Mouse (Mus musculus): ENCODE measurements around the gene Trim3. TPM values are rescaled to one million over a fixed set of nuclear protein-coding genes. Genes with fewer than 3 reads are reported as not detected.

The Trim3 gene
- 100 to 1,000 TPM in 20 of 26 experiments, 10 to 100 TPM in 6; 66.5 to 241 (median 129) TPM for total RNA-seq (2018; cell fraction: chromatin; rRNA removed)
- 10 to 100 TPM; 11.6 to 25.1 (median 16.3) TPM for total RNA-seq (2018; cell fraction: cytosol; rRNA removed)
- 100 to 1,000 TPM in 10 of 26 experiments, 10 to 100 TPM in 16; 33.8 to 220 (median 87.2) TPM for total RNA-seq (2018; cell fraction: nucleus; rRNA removed)
- 15.2 to 30.8 TPM (median 17.8 TPM) in 3 replicates for polyA plus RNA-seq (2018)

DNA sequence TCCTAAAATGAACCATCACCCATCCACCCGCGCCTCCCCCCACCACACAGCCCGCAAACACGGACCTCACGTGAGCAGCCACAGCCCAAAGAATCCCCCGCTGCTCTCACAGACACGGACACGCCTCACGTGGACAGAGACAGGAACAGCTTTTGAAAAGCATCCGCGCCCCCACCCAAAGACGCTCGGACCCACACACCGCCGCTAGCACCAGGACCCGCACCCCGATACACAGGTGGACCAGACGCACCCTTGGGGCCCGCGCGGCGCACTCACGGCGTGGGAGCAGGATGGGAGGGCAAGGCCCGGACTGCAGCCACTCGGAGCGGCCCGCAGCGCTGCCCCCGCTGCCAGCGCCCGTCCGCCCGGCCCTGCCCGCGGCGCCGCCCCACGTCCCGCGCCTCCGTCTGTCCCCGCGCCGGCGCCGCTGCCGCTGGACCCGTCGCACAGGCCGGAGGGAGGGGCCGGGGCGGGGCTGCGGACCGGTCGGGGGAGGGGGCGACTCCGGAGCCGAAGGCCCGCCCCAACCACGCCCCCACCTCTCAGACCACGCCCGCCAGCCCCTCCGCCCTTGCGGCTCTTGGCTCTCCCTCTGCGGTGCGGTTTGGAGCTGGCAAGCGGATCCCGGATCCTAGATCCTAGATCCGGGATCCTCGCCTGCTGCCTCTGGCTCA is at the start of gene Trim3:
Gene Trim3, minus strand, starts transcription at position 445 of the 674 bp plus-strand sequence.
- H3K79me2 ChIP-seq (ENCODE audit: inconsistent target): peaks cover 34% of the 10 kb centered on the region
- H3K27ac ChIP-seq: 0 out of 2 replicates have a peak within 1 kb of the TSS, but pooled peaks have one; percentile 17
- peak within 1 kb of the TSS; percentile 63 for H3K4me3 ChIP-seq (ENCODE audit: inconsistent target)
- peaks cover 11% of the 10 kb centered on the region for H3K36me3 ChIP-seq (ENCODE audit: inconsistent target)
- WGBS (ENCODE audit: missing documents): 1% methylated on average over 59 of the region's 71 CpGs

DNA sequence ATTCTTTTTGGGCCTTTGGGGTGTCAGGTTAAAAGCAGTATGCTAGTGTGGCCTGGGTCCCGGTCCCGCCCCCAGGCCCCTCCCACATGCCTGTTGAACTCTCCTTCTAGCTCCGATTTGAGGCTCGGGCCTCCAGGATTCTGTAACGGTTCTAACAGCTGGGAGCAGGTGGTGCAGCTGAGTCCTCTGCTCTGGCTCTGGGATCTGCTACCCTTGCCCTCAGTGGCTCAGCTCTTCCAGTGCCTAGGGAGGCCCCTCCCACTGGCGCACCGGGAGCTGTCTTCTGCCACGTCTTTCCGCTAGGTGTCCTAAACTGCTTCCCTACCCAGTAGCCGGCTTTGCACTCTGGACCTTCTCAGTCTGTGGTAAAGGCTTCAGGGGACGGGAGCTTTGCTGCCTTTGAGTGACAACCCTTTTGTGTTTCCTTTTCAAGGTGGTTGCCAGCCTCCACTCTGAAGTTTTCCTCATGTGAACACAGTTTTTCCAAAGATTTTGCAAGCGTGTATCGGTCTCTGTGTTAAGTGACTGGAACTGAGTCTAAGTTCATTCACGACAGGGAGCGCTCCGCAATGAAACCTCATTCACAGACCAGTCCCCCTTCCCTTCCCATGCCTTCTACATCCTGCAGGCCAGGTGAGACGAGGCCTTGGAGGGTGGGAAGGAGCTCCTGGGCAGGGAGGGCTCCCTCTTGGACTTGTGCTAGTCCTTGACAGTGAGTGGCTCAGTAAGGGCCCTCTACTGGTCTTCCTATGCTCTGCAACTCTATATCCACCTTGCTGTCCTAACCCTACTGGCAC is 17.5 kb upstream of the Trim3 start, which contains the start of gene Dnhd1:
Gene Dnhd1, plus strand, starts transcription at position 189 of the 797 bp plus-strand sequence.
- 2% methylated on average over 17 of the region's 17 CpGs for WGBS (ENCODE audit: missing documents)
- H3K36me3 ChIP-seq (ENCODE audit: inconsistent target): 0 out of 2 replicates have a peak, but pooled peaks cover 2% of the 10 kb centered on the region
- H3K79me2 ChIP-seq (ENCODE audit: inconsistent target): no peaks in the 10 kb centered on the region
- H3K27ac ChIP-seq: no peak within 1 kb of the TSS
- H3K4me3 ChIP-seq (ENCODE audit: inconsistent target): peak within 1 kb of the TSS; percentile 22

DNA sequence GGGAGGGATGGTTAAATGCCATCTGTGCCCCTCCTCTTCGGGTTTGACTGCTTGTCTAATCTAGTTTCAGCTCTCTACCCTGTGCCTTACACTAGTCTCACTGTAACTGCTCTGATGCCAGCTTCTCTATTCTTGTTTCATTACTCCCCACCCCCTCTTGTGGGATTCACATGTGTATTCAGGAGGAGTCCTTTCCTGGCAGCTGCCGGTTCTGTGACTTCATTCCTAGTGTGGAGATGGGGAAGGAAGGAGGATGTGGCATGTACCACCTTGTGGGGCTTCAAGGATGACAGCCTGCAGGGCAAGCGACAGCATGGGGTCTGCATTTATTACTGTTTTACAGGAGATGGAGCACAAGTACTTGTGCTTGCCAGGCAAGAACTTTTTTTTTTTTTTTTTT is 8.6 kb upstream of the Trim3 start:
- Histone ChIP-seq H3K4me3 (ENCODE audit: inconsistent target) (peak overlapping the region; percentile 69; the same call in 1 of the 2 replicates), H3K79me2 (ENCODE audit: inconsistent target) (peaks cover 30% of the 10 kb centered on the region; the same call in 1 of the 2 replicates), H3K27ac (peak overlapping the region; percentile 93), H3K36me3 (ENCODE audit: inconsistent target) (peaks cover 30% of the 10 kb centered on the region)
- 28% methylated on average over 3 of the region's 3 CpGs for WGBS (ENCODE audit: missing documents)

DNA sequence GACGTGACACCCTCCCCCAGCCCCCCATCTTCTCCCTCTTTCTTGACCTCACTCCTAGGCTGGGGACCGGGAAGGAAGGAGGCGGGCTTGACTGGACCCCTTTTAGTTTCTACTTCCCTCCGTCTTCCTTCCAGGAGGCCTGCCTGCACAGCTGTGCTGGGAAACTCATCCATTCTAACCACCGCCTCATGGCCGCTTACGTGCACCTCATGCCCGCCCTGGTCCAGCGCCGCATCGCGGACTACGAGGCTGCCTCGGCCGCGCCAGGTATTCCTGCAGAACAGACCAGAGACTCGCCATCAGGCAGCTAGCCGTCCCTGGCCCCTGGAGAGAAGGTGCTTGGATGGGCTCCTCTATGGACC is 7.5 kb upstream of the Trim3 start:
- WGBS (ENCODE audit: missing documents): 2% methylated on average over 17 of the region's 18 CpGs
- Histone ChIP-seq H3K27ac (peak overlapping the region; percentile 93), H3K4me3 (ENCODE audit: inconsistent target) (peak overlapping the region; percentile 69), H3K79me2 (ENCODE audit: inconsistent target) (peaks cover 30% of the 10 kb centered on the region; the same call in 1 of the 2 replicates), H3K36me3 (ENCODE audit: inconsistent target) (peaks cover 33% of the 10 kb centered on the region)

DNA sequence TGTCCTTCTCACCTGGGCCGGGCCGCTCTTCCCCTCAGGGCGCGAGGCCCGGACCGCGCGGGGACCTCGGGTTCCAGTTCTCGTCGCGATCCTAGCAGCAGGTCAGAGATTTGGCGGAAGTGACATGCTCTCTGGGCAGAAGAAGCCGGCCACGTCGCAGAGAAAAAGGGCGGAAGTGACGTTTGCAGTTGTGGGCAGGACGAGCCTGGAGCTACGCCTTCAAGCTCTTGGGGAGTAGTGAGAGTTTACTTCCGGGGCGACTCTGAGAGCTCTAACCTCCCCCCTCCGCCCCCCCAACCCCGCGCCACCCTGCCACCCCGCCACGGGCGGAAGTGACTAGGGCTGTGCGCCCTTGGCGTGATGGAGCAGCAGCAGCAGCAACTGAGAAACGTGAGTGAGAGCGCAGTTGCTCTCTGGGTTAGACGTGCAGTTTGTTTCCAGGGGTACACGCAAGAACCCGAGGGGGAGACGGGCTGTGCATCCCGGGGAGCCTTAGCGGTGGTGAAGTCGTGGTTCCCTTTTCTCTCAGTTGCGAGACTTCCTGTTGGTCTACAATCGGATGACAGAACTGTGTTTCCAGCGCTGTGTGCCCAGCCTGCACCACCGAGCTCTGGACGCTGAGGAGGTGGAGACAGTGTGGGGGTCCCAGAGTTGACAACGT is 7.0 kb upstream of the Trim3 start, which contains the start of the genes Arfip2 and Gm45799:
Gene Arfip2, minus strand, starts transcription at position 184 of the 661 bp plus-strand sequence.
Gene Gm45799, plus strand, starts transcription at position 320 of the 661 bp plus-strand sequence.
- Histone ChIP-seq H3K36me3 (ENCODE audit: inconsistent target) (peaks cover 28% of the 10 kb centered on the region), H3K79me2 (ENCODE audit: inconsistent target) (peaks cover 30% of the 10 kb centered on the region; the same call in 1 of the 2 replicates), H3K27ac (peak within 1 kb of the TSS; percentile 93), H3K4me3 (ENCODE audit: inconsistent target) (peak within 1 kb of the TSS; percentile 69)
- under 1% methylated on average over 44 of the region's 45 CpGs for WGBS (ENCODE audit: missing documents)

DNA sequence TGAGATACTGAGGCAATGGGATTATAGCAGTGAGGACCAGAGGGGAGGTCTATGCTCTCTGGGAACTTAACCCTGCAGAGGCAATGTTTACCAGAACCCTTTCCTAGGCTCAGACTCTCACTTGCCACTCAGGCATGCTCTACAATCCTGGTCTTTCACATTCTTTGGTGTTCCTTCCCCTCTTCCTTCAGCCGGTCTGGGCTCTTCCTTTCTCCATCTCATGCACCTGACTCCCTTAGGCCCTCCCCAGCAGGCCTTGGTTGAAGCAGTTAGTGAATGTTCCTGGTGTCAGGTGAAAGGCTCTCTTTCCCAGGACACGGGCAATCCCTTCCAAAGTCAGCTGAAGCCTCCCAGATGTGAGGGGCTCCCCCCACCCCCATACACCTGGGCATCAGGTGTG is 6.4 kb upstream of the Trim3 start, which contains the start of gene Timm10b:
Gene Timm10b, plus strand, starts transcription at position 301 of the 400 bp plus-strand sequence.
- WGBS (ENCODE audit: missing documents): 0% methylated on average over 2 of the region's 2 CpGs
- Histone ChIP-seq H3K27ac (peak within 1 kb of the TSS; percentile 93), H3K36me3 (ENCODE audit: inconsistent target) (peaks cover 22% of the 10 kb centered on the region), H3K79me2 (ENCODE audit: inconsistent target) (peaks cover 30% of the 10 kb centered on the region; the same call in 1 of the 2 replicates), H3K4me3 (ENCODE audit: inconsistent target) (peak within 1 kb of the TSS; percentile 69)

DNA sequence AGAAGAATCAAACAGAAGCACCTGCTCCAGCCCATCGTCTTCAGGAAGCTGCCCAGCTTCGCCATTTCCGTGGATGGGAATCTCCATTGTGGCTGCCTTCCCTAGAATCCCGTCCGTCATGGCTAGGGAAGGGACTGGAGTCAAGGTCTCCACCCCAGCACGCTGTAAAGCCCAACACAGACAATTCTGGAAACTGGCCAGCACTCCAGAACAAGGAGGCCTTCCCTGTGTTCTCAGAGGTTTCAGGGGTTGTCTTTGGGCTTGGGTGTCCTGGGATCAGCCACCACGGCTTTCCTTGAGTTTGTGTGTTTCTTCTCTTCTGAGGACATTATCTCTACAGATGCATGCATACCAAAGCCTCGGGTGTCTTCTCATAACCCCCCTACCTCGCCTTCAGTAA is 5.9 kb upstream of the Trim3 start:
- peaks cover 19% of the 10 kb centered on the region for H3K36me3 ChIP-seq (ENCODE audit: inconsistent target)
- peaks cover 30% of the 10 kb centered on the region; the same call in 1 of the 2 replicates for H3K79me2 ChIP-seq (ENCODE audit: inconsistent target)
- peak overlapping the region; percentile 69 for H3K4me3 ChIP-seq (ENCODE audit: inconsistent target)
- 90% methylated on average over 9 of the region's 9 CpGs for WGBS (ENCODE audit: missing documents)
- no peak overlapping the region for H3K27ac ChIP-seq

DNA sequence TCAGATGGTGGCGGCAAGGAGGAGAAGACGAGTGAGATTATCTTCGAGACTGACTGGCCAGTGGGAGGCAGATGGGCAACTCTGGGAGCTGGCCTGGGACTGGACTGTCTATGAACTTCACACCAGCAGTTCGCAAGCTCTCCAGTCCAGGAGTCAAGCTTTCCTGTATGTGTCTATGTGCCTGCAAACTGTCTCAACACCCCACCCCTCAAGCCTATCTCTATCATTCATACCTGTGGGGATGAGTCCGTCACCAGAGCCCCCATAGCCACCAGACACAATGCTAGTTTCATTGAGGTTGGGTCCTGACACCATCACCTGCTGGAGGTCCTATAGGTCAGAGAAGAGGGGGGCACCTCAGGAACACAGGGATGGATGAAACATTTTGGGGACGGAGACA is 5.4 kb upstream of the Trim3 start:
- Histone ChIP-seq H3K36me3 (ENCODE audit: inconsistent target) (peaks cover 18% of the 10 kb centered on the region), H3K4me3 (ENCODE audit: inconsistent target) (no peak overlapping the region), H3K27ac (no peak overlapping the region), H3K79me2 (ENCODE audit: inconsistent target) (peaks cover 27% of the 10 kb centered on the region; the same call in 1 of the 2 replicates)
- WGBS (ENCODE audit: missing documents): 93% methylated on average over 6 of the region's 6 CpGs

DNA sequence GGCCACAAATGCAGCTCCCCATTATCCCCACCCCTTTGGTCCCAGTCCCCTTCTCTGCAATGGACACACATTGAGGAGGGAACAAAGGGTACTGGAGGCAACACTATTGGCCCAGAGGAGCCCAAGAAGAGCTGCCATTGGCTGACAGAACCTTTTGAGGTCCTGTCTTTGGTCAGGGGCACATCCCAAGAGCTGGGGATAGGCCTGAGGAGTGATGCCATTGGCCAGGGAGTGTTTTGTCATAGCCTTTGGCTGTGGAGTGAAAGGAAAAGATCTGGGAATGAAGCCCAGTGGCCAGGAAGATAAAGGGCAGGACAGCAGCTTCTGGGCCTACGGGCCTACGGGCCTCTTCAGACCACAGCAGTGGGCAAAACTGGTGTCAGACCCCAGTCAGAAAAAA is 2.4 kb upstream of the Trim3 start:
- Histone ChIP-seq H3K4me3 (ENCODE audit: inconsistent target) (no peak overlapping the region), H3K36me3 (ENCODE audit: inconsistent target) (peaks cover 11% of the 10 kb centered on the region), H3K79me2 (ENCODE audit: inconsistent target) (peaks cover 34% of the 10 kb centered on the region), H3K27ac (no peak overlapping the region)
- 92% methylated on average over 2 of the region's 2 CpGs for WGBS (ENCODE audit: missing documents)

DNA sequence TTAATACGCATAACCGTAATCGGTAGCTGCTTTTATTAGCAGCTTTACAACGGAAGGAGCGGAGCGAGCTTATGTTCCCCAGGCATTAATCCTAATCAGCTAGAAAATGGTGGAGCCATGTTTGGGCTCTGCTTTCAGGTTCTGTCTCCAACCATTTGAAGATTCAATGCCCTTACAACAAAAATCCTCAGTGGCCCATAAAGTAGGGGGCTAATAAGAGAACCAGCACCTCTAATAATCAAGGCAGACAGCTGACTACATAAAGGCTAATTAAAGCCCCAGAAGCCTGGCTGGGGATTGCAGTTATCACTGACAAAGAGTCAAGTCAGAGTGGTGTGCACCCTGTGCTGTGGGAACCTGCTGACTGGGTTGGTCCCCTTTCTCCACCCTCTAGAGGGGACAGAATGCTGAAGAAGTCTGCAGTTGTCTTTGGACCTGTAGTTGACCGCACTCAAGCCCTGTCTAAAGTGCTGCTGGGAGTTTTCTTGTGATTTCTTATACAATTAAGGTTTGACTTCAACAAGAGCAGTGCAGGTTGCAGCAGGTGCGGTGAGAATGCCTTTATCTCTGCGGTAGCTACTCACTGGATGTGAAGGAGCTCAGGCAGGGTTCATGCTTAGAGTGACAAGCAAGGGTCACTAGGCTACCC is 1.0 kb upstream of the Trim3 start:
- Histone ChIP-seq H3K4me3 (ENCODE audit: inconsistent target) (no peak overlapping the region), H3K79me2 (ENCODE audit: inconsistent target) (peaks cover 33% of the 10 kb centered on the region), H3K36me3 (ENCODE audit: inconsistent target) (peaks cover 11% of the 10 kb centered on the region), H3K27ac (no peak overlapping the region)
- 68% methylated on average over 9 of the region's 9 CpGs for WGBS (ENCODE audit: missing documents)

DNA sequence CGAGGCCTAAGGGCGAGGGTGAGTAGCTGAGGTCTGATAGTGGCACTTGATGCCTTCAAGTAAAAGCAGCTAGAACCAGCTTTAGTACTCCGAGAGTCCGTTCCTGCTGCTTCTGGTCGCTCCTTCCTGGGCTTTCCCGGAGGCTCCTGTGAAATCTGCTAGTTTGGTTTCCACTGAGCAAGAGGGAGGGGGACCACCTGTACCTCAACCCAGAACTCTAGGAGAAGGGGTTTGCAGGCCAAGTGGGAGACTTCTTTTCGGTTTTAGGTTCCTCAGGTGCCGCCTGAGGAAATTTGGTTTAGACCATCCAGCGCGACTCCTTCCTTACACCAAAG is 397 bp upstream of the Trim3 start:
- Histone ChIP-seq H3K4me3 (ENCODE audit: inconsistent target) (peak overlapping the region; percentile 45), H3K36me3 (ENCODE audit: inconsistent target) (peaks cover 11% of the 10 kb centered on the region), H3K79me2 (ENCODE audit: inconsistent target) (peaks cover 30% of the 10 kb centered on the region), H3K27ac (0 out of 2 replicates have a peak overlapping the region, but pooled peaks have one; percentile 17)
- 5% methylated on average over 10 of the region's 10 CpGs for WGBS (ENCODE audit: missing documents)

DNA sequence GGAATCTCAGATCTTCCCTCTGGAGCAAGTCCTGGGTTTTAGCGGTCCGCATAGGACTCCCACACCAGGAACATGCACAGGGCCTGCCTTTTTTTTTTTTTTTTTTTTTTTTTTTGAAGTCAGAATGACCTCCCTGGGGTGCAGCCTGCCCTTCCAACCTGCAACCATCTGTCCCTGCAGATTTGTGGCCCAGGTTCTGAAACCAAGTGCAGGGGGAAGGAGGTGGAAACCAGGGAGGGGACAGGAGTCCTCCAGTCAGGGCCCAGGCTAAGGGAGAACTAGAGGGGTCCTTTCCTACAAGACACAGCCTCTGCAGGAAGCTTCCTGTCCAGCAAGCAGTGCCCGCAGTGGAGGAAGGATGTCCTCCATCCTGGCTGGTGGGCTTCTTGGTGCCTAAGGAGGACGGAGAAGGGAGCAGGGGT is 809 bp downstream of the Trim3 start:
- no peak overlapping the region for H3K27ac ChIP-seq
- H3K36me3 ChIP-seq (ENCODE audit: inconsistent target): peaks cover 11% of the 10 kb centered on the region
- peak overlapping the region; percentile 63 for H3K4me3 ChIP-seq (ENCODE audit: inconsistent target)
- H3K79me2 ChIP-seq (ENCODE audit: inconsistent target): peaks cover 41% of the 10 kb centered on the region
- WGBS (ENCODE audit: missing documents): 50% methylated on average over 4 of the region's 4 CpGs

DNA sequence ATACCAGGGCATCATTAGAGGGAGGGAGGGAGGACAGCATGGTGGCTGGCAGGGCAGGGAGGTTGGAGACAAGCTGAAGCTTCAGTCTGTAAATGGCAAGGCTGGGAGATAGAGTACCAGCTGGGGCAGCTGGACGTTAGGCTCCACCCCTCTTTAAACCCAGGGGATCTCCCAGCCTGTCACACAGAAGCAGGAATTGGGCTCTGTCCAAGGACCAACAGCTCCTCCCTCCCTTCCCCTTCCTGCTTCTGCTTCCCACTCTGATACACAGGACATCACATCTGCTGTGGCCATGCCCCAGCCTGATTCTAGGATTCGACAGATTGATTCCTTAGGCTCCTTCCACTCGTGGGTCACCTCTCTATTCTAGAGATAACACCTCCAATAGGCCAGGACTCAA is 4.7 kb downstream of the Trim3 start:
- WGBS (ENCODE audit: missing documents): 2% methylated on average over 3 of the region's 3 CpGs
- Histone ChIP-seq H3K27ac (no peak overlapping the region), H3K79me2 (ENCODE audit: inconsistent target) (peaks cover 45% of the 10 kb centered on the region), H3K4me3 (ENCODE audit: inconsistent target) (no peak overlapping the region), H3K36me3 (ENCODE audit: inconsistent target) (peaks cover 17% of the 10 kb centered on the region; the same call in 1 of the 2 replicates)

All from macrophage (primary cell).